Mouse (Mus musculus) hindbrain, embryonic 14.5 days (tissue): ENCODE results near the gene Gpr19. TPM values are rescaled to one million over a fixed set of nuclear protein-coding genes. Genes with fewer than 3 reads are reported as not detected.

Experiments used
- ATAC-seq: fragments of 200-750 bp; cut with Nextera tagmentation; 2 replicates; pipeline ENCODE4 v1.8.0; 2017; ENCODE audit warnings: moderate number of reproducible peaks, mild to moderate bottlenecking, moderate TSS enrichment, moderate library complexity; ENCODE audit not compliant: low FRiP score
- DNase-seq: peaks from one replicate; pipeline ENCODE4 v3.0.0-alpha.2; 2015; ENCODE audit warnings: low spot score
- H3K27ac ChIP-seq: fragments of 300-500 bp; sonication (generic); 2 replicates; pipeline ENCODE4 v1.5.1; 2014; ENCODE audit warnings: mild to moderate bottlenecking, moderate library complexity
- H3K27me3 ChIP-seq: fragments of 300-500 bp; sonication (generic); 2 replicates; pipeline ENCODE4 v1.6.1; 2014; ENCODE audit warnings: mild to moderate bottlenecking, low read length, mixed read lengths; ENCODE audit not compliant: control insufficient read depth, insufficient read depth
- H3K36me3 ChIP-seq: fragments of 300-500 bp; sonication (generic); replicated peaks from 2 replicates; pipeline ENCODE4 v1.6.1; 2014; ENCODE audit not compliant: control insufficient read depth, insufficient read depth
- H3K4me1 ChIP-seq: fragments of 300-500 bp; sonication (generic); replicated peaks from 2 replicates; pipeline ENCODE4 v1.6.1; 2014; ENCODE audit warnings: antibody characterized with exemption, low read length, mixed read lengths; ENCODE audit not compliant: control insufficient read depth, insufficient read depth
- H3K4me2 ChIP-seq: fragments of 300-500 bp; sonication (generic); replicated peaks from 2 replicates; pipeline ENCODE4 v1.6.1; 2014; ENCODE audit warnings: mild to moderate bottlenecking, moderate library complexity
- H3K4me3 ChIP-seq: fragments of 300-500 bp; sonication (generic); replicated peaks from 2 replicates; pipeline ENCODE4 v1.5.1; 2014; ENCODE audit warnings: mild to moderate bottlenecking, low read length
- H3K9ac ChIP-seq: fragments of 300-500 bp; sonication (generic); 2 replicates; pipeline ENCODE4 v1.6.1; 2014
- H3K9me3 ChIP-seq: fragments of 300-500 bp; sonication (generic); 2 replicates; pipeline ENCODE4 v1.6.1; 2016; ENCODE audit warnings: low read length; ENCODE audit not compliant: control insufficient read depth
- whole genome bisulfite sequencing: fragments of 180-500 bp; shearing (Covaris S2); extraction: QIAGEN DNeasy Blood & Tissue Kit; methylation state at CpG from one replicate; pipeline ENCODE4 v1.1.7; 2014; 5-methylcytosine and 5-hydroxymethylcytosine counted together
- polyA plus RNA-seq: library from polyadenylated mRNA; unstranded; fragments of >200 nt; fragmentation: Nextera tagmentation; extraction: Ambion mirVana; gene quantifications from 2 replicates; pipeline ENCODE4 v1.2.1, GENCODE M21; 2014

The Gpr19 gene
- polyA plus RNA-seq, 1 experiment from 2014 or later, result 34.0 TPM

GRCm38 (mm10) chr6:134919511-134920189, 21.3 kb upstream of the Gpr19 start:
- DNase-seq, result peak; percentile 38
- Histone ChIP-seq H3K4me3 (peak overlapping the region; percentile 86), H3K4me2 (peak overlapping the region; percentile 95), H3K27me3 (0 out of 2 replicates have a peak, but pooled peaks cover 4% of the 10 kb centered on the region), H3K27ac (peak overlapping the region; percentile 97), H3K9me3 (no peaks in the 10 kb centered on the region), H3K9ac (peak overlapping the region; percentile 66), H3K36me3 (no peaks in the 10 kb centered on the region), H3K4me1 (peaks cover 31% of the 10 kb centered on the region)
- ATAC-seq, result peak; percentile 73
- whole genome bisulfite sequencing, result 3% methylated on average over 37 of the region's 37 CpGs

GRCm38 (mm10) chr6:134918769-134919168, 20.4 kb upstream of the Gpr19 start:
- H3K4me3 ChIP-seq, result no peak overlapping the region
- peaks cover 30% of the 10 kb centered on the region for H3K4me1 ChIP-seq
- 95% methylated on average over 1 of the region's 10 CpGs for WGBS
- H3K36me3 ChIP-seq, result no peaks in the 10 kb centered on the region
- 0 out of 2 replicates have a peak, but pooled peaks cover 4% of the 10 kb centered on the region for H3K27me3 ChIP-seq
- DNase-seq (no peak), ATAC-seq (no peak)
- H3K9ac ChIP-seq, result no peak overlapping the region
- 0 out of 2 replicates have a peak overlapping the region, but pooled peaks have one; percentile 95 for H3K4me2 ChIP-seq
- no peaks in the 10 kb centered on the region for H3K9me3 ChIP-seq
- H3K27ac ChIP-seq, result no peak overlapping the region

- peaks cover 15% of the 10 kb centered on the region for H3K4me1 ChIP-seq
- H3K36me3 ChIP-seq, result no peaks in the 10 kb centered on the region
- ATAC-seq (no peak), DNase-seq (peak; percentile 58)
- 0 out of 2 replicates have a peak overlapping the region, but pooled peaks have one; percentile 26 for H3K27ac ChIP-seq
- H3K9ac ChIP-seq, result peak overlapping the region; percentile 10; the same call in 1 of the 2 replicates
- WGBS, result 1% methylated on average over 11 of the region's 11 CpGs
- 0 out of 2 replicates have a peak, but pooled peaks cover 4% of the 10 kb centered on the region for H3K27me3 ChIP-seq
- peak overlapping the region; percentile 60 for H3K4me2 ChIP-seq
- H3K9me3 ChIP-seq, result no peaks in the 10 kb centered on the region
- peak overlapping the region; percentile 31 for H3K4me3 ChIP-seq
These were observed 18.7 kb upstream of the Gpr19 start for GRCm38 (mm10) chr6:134917087-134917486.

GRCm38 (mm10) chr6:134916641-134917040, 18.3 kb upstream of the Gpr19 start:
- H3K4me2 ChIP-seq, result peak overlapping the region; percentile 60
- ATAC-seq, result no peak
- H3K27me3 ChIP-seq, result 0 out of 2 replicates have a peak, but pooled peaks cover 4% of the 10 kb centered on the region
- DNase-seq, result no peak
- peak overlapping the region; percentile 10; the same call in 1 of the 2 replicates for H3K9ac ChIP-seq
- peak overlapping the region; percentile 31 for H3K4me3 ChIP-seq
- WGBS, result under 1% methylated on average over 11 of the region's 11 CpGs
- peaks cover 12% of the 10 kb centered on the region; the same call in 1 of the 2 replicates for H3K4me1 ChIP-seq
- 0 out of 2 replicates have a peak overlapping the region, but pooled peaks have one; percentile 26 for H3K27ac ChIP-seq
- H3K9me3 ChIP-seq, result no peaks in the 10 kb centered on the region
- H3K36me3 ChIP-seq, result no peaks in the 10 kb centered on the region

- DNase-seq, result no peak
- WGBS, result 95% methylated on average over 5 of the region's 5 CpGs
- Histone ChIP-seq H3K9me3 (no peaks in the 10 kb centered on the region), H3K4me1 (peaks cover 12% of the 10 kb centered on the region; the same call in 1 of the 2 replicates), H3K27me3 (0 out of 2 replicates have a peak, but pooled peaks cover 4% of the 10 kb centered on the region), H3K4me2 (no peak overlapping the region), H3K27ac (no peak overlapping the region), H3K9ac (no peak overlapping the region), H3K4me3 (no peak overlapping the region), H3K36me3 (no peaks in the 10 kb centered on the region)
- no peak for ATAC-seq
These were observed 16.1 kb upstream of the Gpr19 start for GRCm38 (mm10) chr6:134914523-134914922.

GRCm38 (mm10) chr6:134905811-134906210, 7.4 kb upstream of the Gpr19 start:
- Histone ChIP-seq H3K9ac (no peak overlapping the region), H3K27me3 (no peaks in the 10 kb centered on the region), H3K4me1 (no peaks in the 10 kb centered on the region), H3K9me3 (no peaks in the 10 kb centered on the region), H3K4me3 (no peak overlapping the region), H3K36me3 (no peaks in the 10 kb centered on the region), H3K27ac (no peak overlapping the region), H3K4me2 (no peak overlapping the region)
- DNase-seq (no peak), ATAC-seq (no peak)
- 75% methylated on average over 1 of the region's 1 CpGs for WGBS

GRCm38 (mm10) chr6:134903891-134904884, 5.8 kb upstream of the Gpr19 start:
- H3K9me3 ChIP-seq, result no peaks in the 10 kb centered on the region
- H3K4me2 ChIP-seq, result no peak overlapping the region
- H3K27ac ChIP-seq, result no peak overlapping the region
- H3K4me1 ChIP-seq, result peaks cover 4% of the 10 kb centered on the region
- ATAC-seq, result no peak
- WGBS, result 97% methylated on average over 10 of the region's 10 CpGs
- H3K9ac ChIP-seq, result no peak overlapping the region
- DNase-seq, result no peak
- no peak overlapping the region for H3K4me3 ChIP-seq
- H3K36me3 ChIP-seq, result no peaks in the 10 kb centered on the region
- H3K27me3 ChIP-seq, result no peaks in the 10 kb centered on the region

- Histone ChIP-seq H3K27ac (no peak overlapping the region), H3K36me3 (no peaks in the 10 kb centered on the region), H3K9me3 (no peaks in the 10 kb centered on the region), H3K9ac (no peak overlapping the region), H3K4me3 (no peak overlapping the region), H3K4me2 (no peak overlapping the region), H3K27me3 (no peaks in the 10 kb centered on the region), H3K4me1 (peaks cover 9% of the 10 kb centered on the region)
- 88% methylated on average over 2 of the region's 4 CpGs for WGBS
- ATAC-seq (no peak), DNase-seq (no peak)
These were observed 5.0 kb upstream of the Gpr19 start for GRCm38 (mm10) chr6:134903368-134903767.
